Mouse (Mus musculus) olfactory bulb, adult 2 months (tissue): ENCODE measurements around the gene Ccr3.
"Not testable (repeated sequence)": the region's sequence is repeated elsewhere in the genome, so short reads cannot be mapped to it uniquely, and the experiment has no call there.

Experiments used
- CTCF ChIP-seq: fragments of 200-500 bp; IDR thresholded peaks from 2 replicates; pipeline ENCODE4 v1.5.1; 2012; ENCODE audit warnings: low read depth, mild to moderate bottlenecking, low read length, moderate library complexity; ENCODE audit not compliant: insufficient read depth
- POLR2A ChIP-seq: fragments of 200-500 bp; IDR thresholded peaks from 2 replicates; pipeline ENCODE4 v1.6.1; 2012; ENCODE audit warnings: mild to moderate bottlenecking, low read depth, low read length, moderate library complexity; ENCODE audit not compliant: insufficient read depth

DNA sequence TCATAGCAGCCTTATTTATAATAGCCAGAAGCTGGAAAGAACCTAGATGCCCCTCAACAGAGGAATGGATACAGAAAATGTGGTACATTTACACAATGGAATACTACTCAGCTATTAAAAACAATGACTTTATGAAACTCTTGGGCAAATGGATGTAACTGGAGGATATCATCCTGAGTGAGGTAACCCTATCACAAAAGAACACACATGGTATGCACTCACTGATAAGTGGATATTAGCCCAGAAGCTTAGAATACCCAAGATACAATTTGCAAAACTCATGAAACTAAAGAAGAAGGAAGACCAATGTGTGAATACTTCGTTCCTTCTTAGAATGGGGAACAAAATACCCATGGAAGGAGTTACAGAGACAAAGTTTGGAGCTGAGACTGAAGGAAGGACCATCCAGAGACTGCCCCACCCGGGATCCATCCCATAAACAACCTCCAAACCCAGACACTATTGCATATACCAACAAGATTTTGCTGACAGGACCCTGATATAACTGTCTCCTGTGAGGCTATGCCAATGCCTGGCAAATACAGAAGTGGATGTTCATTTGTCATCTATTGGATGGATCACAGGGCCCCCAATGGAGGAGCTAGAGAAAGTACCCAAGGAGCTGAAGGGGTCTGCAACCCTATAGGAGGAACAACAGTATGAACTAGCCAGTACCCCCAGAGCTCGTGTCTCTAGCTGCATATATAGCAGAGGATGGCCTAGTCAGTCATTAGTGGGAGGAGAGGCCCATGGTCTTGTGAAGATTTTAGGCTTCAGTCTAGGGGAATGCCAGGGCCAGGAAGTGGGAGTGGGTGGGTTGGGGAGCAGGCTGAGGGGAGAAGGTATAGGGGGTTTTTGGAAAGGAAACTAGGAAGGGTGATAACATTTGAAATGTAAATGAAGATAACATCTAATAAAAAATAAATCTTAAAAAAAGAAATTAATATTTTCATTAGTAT is 40.0 kb downstream of the Ccr3 start:
- TF ChIP-seq CTCF, POLR2A: not testable (repeated sequence)
